Mouse (Mus musculus): ENCODE measurements around the gene Spats2l.

DNA sequence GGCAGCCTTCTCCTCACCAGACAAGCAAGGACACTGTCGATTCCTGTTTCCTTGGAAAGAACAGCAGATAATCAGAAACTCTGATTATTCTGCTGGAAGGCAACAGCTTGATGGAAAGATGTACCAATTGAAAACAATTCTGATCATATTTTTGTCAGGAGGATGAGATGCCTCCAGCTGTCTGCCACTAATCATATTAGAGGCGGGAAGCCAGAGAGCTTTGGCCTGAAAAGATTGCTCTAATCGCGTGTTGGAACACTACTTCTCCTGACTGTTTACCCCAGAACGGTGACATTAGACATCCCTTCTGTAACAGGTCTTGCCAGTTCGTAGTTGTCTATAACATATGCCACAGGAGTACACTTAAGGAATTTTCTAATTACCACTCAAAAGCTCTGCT lies 26.9 kb downstream of the Spats2l start:
- TF ChIP-seq E2F4 (IDR thresholded peaks at IDR 0.05; ENCODE audit: insufficient read depth) (no peak), POLR2A (IDR thresholded peaks at IDR 0.05; ENCODE audit: insufficient read length, low read depth) (no peak), MAX (IDR thresholded peaks at IDR 0.05; ENCODE audit: low read depth) (no peak), TCF12 (IDR thresholded peaks at IDR 0.05; ENCODE audit: insufficient read depth, poor library complexity, severe bottlenecking) (no peak), POLR2AphosphoS2 (IDR thresholded peaks at IDR 0.05; ENCODE audit: insufficient read length, low read depth) (no peak), SRF (IDR thresholded peaks at IDR 0.05; ENCODE audit: control insufficient read depth, insufficient read length, low read depth) (no peak), CEBPB (IDR thresholded peaks at IDR 0.05; ENCODE audit: insufficient read depth, poor library complexity, severe bottlenecking) (no peak), MYOD1 (IDR thresholded peaks at IDR 0.05; ENCODE audit: control insufficient read depth in 1 of 3, insufficient read length in 2 of 3, low read depth in 2 of 3) (no peak), USF1 (IDR thresholded peaks at IDR 0.05; ENCODE audit: low read depth) (no peak), MYOG (IDR thresholded peaks at IDR 0.05; ENCODE audit: control insufficient read depth in 1 of 3, insufficient read depth in 1 of 3, insufficient read length in 2 of 3, low read depth in 2 of 3) (no peak), REST (IDR thresholded peaks at IDR 0.05; ENCODE audit: insufficient read depth, insufficient read length) (no peak)
